Mouse (Mus musculus) inflammation-experienced regulatory T-cells (primary cell): Measurements from ENCODE around the gene Parp12. TPM values are rescaled to one million over a fixed set of nuclear protein-coding genes. Genes with fewer than 3 reads are reported as not detected.

Experiments
- polyA plus RNA-seq, 2 experiments: library from polyadenylated mRNA; unstranded; fragments of 100-300 nt; shearing (Covaris generic); gene quantifications; one replicate each; pipeline ENCODE4 v1.2.1; 2017

Parp12 gene
- 10 to 100 TPM; 13.2 to 27.7 TPM for polyA plus RNA-seq

DNA sequence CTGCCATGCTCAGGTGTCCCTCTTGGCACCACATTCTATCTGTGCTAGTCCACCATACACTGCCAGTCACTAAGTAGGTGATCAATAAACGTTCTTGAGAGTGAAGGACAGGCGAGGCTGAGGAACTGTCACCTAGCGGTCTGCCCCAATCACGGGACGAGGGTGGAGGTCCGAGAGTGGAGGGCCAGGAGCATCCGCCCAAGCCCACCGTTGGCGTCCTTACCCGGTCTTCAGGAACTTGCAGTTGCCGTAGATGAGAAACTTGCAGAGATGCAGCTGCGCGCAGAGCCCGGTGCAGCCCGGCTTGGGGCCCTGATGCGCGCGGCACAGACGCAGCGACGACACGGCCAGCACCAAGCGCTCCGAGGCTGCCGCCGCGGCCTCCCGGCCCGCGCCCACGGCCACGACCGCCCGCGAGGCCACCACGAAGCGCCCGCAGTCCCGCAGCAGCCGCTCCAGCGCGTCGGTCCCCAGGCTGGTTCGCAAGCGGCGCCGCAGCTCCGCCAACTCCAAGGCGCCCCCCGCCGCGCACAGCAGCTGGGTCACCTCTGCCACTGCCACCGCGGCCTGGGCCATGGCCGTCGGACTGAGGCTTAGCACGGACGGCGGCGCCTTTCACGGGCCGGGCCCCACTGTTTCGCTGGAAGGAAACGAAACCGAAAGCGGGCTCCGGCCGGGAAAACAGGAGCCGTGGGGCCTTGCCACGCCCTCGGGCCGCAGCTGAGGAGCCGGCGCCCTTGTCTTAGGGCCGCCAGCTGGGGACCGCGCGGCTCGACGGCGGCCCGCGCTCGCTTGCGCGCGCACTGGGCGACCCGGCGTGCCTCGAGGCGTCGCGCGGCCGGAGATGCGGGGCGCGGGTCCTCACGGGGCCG lies at the start of gene Parp12:
Gene Parp12 (minus strand): TSS at position 766 of the 872 bp plus-strand sequence.

Other genes starting within 250 kb of the Parp12 start
- gene Tbxas1, start 242.9 kb downstream of the Parp12 start, polyA plus RNA-seq = under 1 TPM; 0.54 to 0.69 TPM
- gene Hipk2, start 242.2 kb downstream of the Parp12 start, polyA plus RNA-seq = 10 to 100 TPM; 39.3 to 41.8 TPM
- gene Kdm7a, start 88.4 kb upstream of the Parp12 start, polyA plus RNA-seq = 10 to 100 TPM; 31.2 to 38.9 TPM